Comparison of ENCODE assay signal across 21 mouse cellular contexts in genomic region chr10:76306738-76307137, GRCm38 (mm10). TPM values are rescaled to one million over a fixed set of nuclear protein-coding genes. Genes with fewer than 3 reads are reported as not detected.
DNase-seq lines count a peak whose midpoint lies in the region; ATAC-seq and TF ChIP-seq lines count a peak whose summit lies in the region.
"Had no signal": no experiment of that assay in that cellular context is flagged by ENCODE, and none has a peak within 500 bp of the region (broad histone marks: within the 10 kb centered on the region; RNA-seq: fewer than 3 reads in every experiment).

No protein-coding gene starts in this region.

- H3K4me3 ChIP-seq in thymus, adult 2 months (ENCODE audit: control insufficient read depth, insufficient read depth, low read length) = no peak overlapping the region
- no peak overlapping the region for H3K4me3 ChIP-seq in liver, postnatal 0 days (ENCODE audit: low read depth, low read length)
- no peak overlapping the region for H3K4me3 ChIP-seq in limb, embryonic 10.5 days
- H3K4me3 ChIP-seq: heart, adult 2 months; hindbrain, embryonic 15.5 days; liver, embryonic 13.5 days; neural tube, embryonic 13.5 days; stomach, embryonic 15.5 days had no signal

- no peaks in the 10 kb centered on the region for H3K9me3 ChIP-seq in liver, postnatal 0 days (ENCODE audit: low read length)
- no peaks in the 10 kb centered on the region for H3K9me3 ChIP-seq in limb, embryonic 10.5 days (replicated peaks)
- H3K9me3 ChIP-seq: hindbrain, embryonic 15.5 days; liver, embryonic 13.5 days; neural tube, embryonic 13.5 days; stomach, embryonic 15.5 days had no signal

- TF ChIP-seq CTCF in thymus, adult 2 months (IDR thresholded peaks at IDR 0.05; ENCODE audit: borderline replicate concordance, control insufficient read depth, extremely low read depth, insufficient read depth, low read length, poor library complexity) = no peak
- no peak for TF ChIP-seq CTCF in liver, postnatal 0 days (IDR thresholded peaks at IDR 0.05; ENCODE audit: low read depth)

- TF ChIP-seq EP300 in liver, postnatal 0 days (IDR thresholded peaks at IDR 0.05; ENCODE audit: low read depth) = no peak

- peaks cover 6% of the 10 kb centered on the region for H3K4me1 ChIP-seq in thymus, adult 2 months (replicated peaks; ENCODE audit: control insufficient read depth, insufficient read depth, low read length)
- no peaks in the 10 kb centered on the region for H3K4me1 ChIP-seq in liver, postnatal 0 days (ENCODE audit: insufficient read depth)
- no peaks in the 10 kb centered on the region for H3K4me1 ChIP-seq in limb, embryonic 10.5 days
- H3K4me1 ChIP-seq: hindbrain, embryonic 15.5 days; liver, embryonic 13.5 days; neural tube, embryonic 13.5 days; stomach, embryonic 15.5 days had no signal

- DNase-seq in thymus, postnatal 14 days = peak; percentile 10
- no peak for DNase-seq in thymus, adult 2 months
- no peak for DNase-seq in liver, postnatal 0 days
- no peak for DNase-seq in limb, embryonic 10.5 days (ENCODE audit: low spot score)
- DNase-seq in adrenal gland, postnatal 36 days = no peak
- no peak for DNase-seq in urinary bladder, postnatal 10 days (ENCODE audit: low spot score)
- DNase-seq: cerebellum, adult 11 months; heart, adult 2 months; heart, postnatal 10 days; kidney, adult 18-20 months; kidney, postnatal 25 days; liver, embryonic 13.5 days; lung, postnatal 10 days; midbrain, embryonic 14.5 days had no signal

- WGBS in thymus, adult 2 months = 16% methylated on average over 9 of the region's 9 CpGs
- WGBS in liver, postnatal 0 days (ENCODE audit: insufficient replicate concordance) = 40% methylated on average over 9 of the region's 9 CpGs
- 96% methylated on average over 9 of the region's 9 CpGs for WGBS in limb, embryonic 10.5 days

- H3K4me2 ChIP-seq in liver, postnatal 0 days (ENCODE audit: low read depth, low read length) = no peak overlapping the region
- H3K4me2 ChIP-seq: hindbrain, embryonic 15.5 days; liver, embryonic 13.5 days; neural tube, embryonic 13.5 days; stomach, embryonic 15.5 days had no signal

- H3K9ac ChIP-seq in liver, postnatal 0 days (replicated peaks) = no peak overlapping the region
- H3K9ac ChIP-seq: hindbrain, embryonic 15.5 days; liver, embryonic 13.5 days; neural tube, embryonic 13.5 days; stomach, embryonic 15.5 days had no signal

- peak; percentile 97 for ATAC-seq in activated CD4-positive, CD25-positive, alpha-beta regulatory T cell, adult 4 months
- ATAC-seq in megakaryocyte, adult 5-6 weeks (ENCODE audit: poor library complexity, severe bottlenecking) = peak; percentile 98
- no peak for ATAC-seq in liver, postnatal 0 days
- ATAC-seq: forebrain, embryonic 14.5 days; Patski had no signal

- no peak for TF ChIP-seq POLR2A in thymus, adult 2 months (IDR thresholded peaks at IDR 0.05; ENCODE audit: control insufficient read depth, extremely low read depth, insufficient read depth, low read length, poor library complexity)

- H3K27ac ChIP-seq in thymus, adult 2 months (ENCODE audit: control insufficient read depth, insufficient read depth, low read length) = no peak overlapping the region
- H3K27ac ChIP-seq in liver, postnatal 0 days (ENCODE audit: low read depth) = no peak overlapping the region
- H3K27ac ChIP-seq in limb, embryonic 10.5 days = no peak overlapping the region
- H3K27ac ChIP-seq: heart, adult 2 months; hindbrain, embryonic 15.5 days; liver, embryonic 13.5 days; neural tube, embryonic 13.5 days; stomach, embryonic 15.5 days had no signal

- H3K27me3 ChIP-seq in thymus, adult 2 months (ENCODE audit: control insufficient read depth, insufficient read depth, low read length) = no peaks in the 10 kb centered on the region
- H3K27me3 ChIP-seq in liver, postnatal 0 days (ENCODE audit: insufficient read depth, low read length) = no peaks in the 10 kb centered on the region
- no peaks in the 10 kb centered on the region for H3K27me3 ChIP-seq in limb, embryonic 10.5 days (ENCODE audit: low read depth, poor library complexity, severe bottlenecking)
- H3K27me3 ChIP-seq: hindbrain, embryonic 15.5 days; liver, embryonic 13.5 days; neural tube, embryonic 13.5 days; Patski; stomach, embryonic 15.5 days had no signal

- no peaks in the 10 kb centered on the region for H3K36me3 ChIP-seq in thymus, adult 2 months (ENCODE audit: control insufficient read depth, insufficient read depth, low read length)
- no peaks in the 10 kb centered on the region for H3K36me3 ChIP-seq in liver, postnatal 0 days (replicated peaks; ENCODE audit: insufficient read depth, low read length)
- H3K36me3 ChIP-seq in limb, embryonic 10.5 days = peaks cover 59% of the 10 kb centered on the region

RNA-seq across cellular contexts. Expression of gene Dip2a, which starts 38.4 kb away (rescaled TPM):
- polyA plus RNA-seq in thymus, adult 2 months (2012; rRNA removed) = 8.1 and 8.4 TPM in 2 replicates
- polyA plus RNA-seq in activated CD4-positive, CD25-positive, alpha-beta regulatory T cell, adult 4 months (2017; shearing (Covaris generic)) = 1 to 10 TPM; 1.3 to 1.8 TPM
- 3.6 and 4.3 TPM in 2 replicates for total RNA-seq in megakaryocyte, adult 5-6 weeks (2015)
- total RNA-seq in megakaryocyte, adult 5-6 weeks (2017) = 5.1 and 5.3 TPM in 2 replicates
- polyA plus RNA-seq in liver, postnatal 0 days (2015; fragmentation: Nextera tagmentation; extraction: Ambion mirVana) = 0.67 and 0.97 TPM in 2 replicates
- polyA plus RNA-seq in limb, embryonic 10.5 days (2016; fragmentation: Nextera tagmentation; extraction: Ambion mirVana) = 5.1 and 7.6 TPM in 2 replicates
- total RNA-seq in adrenal gland, postnatal 36 days (2021) = 10 to 100 TPM; 21.5 to 26.9 TPM

RNA-seq across cellular contexts. Expression of gene S100b, which starts 53.1 kb away (rescaled TPM):
- polyA plus RNA-seq in thymus, adult 2 months (2012; rRNA removed) = 0.66 and 1.2 TPM in 2 replicates
- polyA plus RNA-seq in activated CD4-positive, CD25-positive, alpha-beta regulatory T cell, adult 4 months (2017; shearing (Covaris generic)) = not detected
- 0.14 and 0.47 TPM in 2 replicates for total RNA-seq in megakaryocyte, adult 5-6 weeks (2015)
- 0.11 TPM in 1 of 2 replicates, not detected in the other for total RNA-seq in megakaryocyte, adult 5-6 weeks (2017)
- 0.14 and 0.23 TPM in 2 replicates for polyA plus RNA-seq in liver, postnatal 0 days (2015; fragmentation: Nextera tagmentation; extraction: Ambion mirVana)
- not detected in 2 replicates for polyA plus RNA-seq in limb, embryonic 10.5 days (2016; fragmentation: Nextera tagmentation; extraction: Ambion mirVana)
- 10 to 100 TPM; 12.1 to 17.8 TPM for total RNA-seq in adrenal gland, postnatal 36 days (2021)
- polyA plus RNA-seq: liver, embryonic 13.5 days had no signal
